ENCODE assay signal across 15 mouse cellular contexts in genomic region chr17:3611781-3612075, GRCm38 (mm10). TPM values are rescaled to one million over a fixed set of nuclear protein-coding genes. Genes with fewer than 3 reads are reported as not detected.
DNase-seq lines count a peak whose midpoint lies in the region; ATAC-seq and TF ChIP-seq lines count a peak whose summit lies in the region.
"Had no signal": no experiment of that assay in that cellular context is flagged by ENCODE, and none has a peak within 500 bp of the region (broad histone marks: within the 10 kb centered on the region; RNA-seq: fewer than 3 reads in every experiment).

No protein-coding gene starts in this region.

- no peaks in the 10 kb centered on the region for H3K27me3 ChIP-seq in kidney, postnatal 0 days (ENCODE audit: insufficient read depth, low read length)
- no peaks in the 10 kb centered on the region for H3K27me3 ChIP-seq in kidney, embryonic 15.5 days
- H3K27me3 ChIP-seq in forebrain, embryonic 12.5 days: peaks cover 7% of the 10 kb centered on the region; the same call in 1 of the 2 replicates
- no peaks in the 10 kb centered on the region for H3K27me3 ChIP-seq in hindbrain, embryonic 15.5 days
- no peaks in the 10 kb centered on the region for H3K27me3 ChIP-seq in neural tube, embryonic 13.5 days
- H3K27me3 ChIP-seq: heart, embryonic 15.5 days; intestine, embryonic 15.5 days had no signal

- DNase-seq in kidney, postnatal 0 days (ENCODE audit: low spot score): no peak
- no peak for DNase-seq in lung, adult 2 months
- DNase-seq in frontal cortex, adult 2 months (ENCODE audit: extremely low spot score in 1 of 2, low spot score in 1 of 2): no peak
- DNase-seq: adrenal gland, adult 8-10 months; B cell, adult 2 months; gastrocnemius, postnatal 36 days; liver, postnatal 0 days; lung, postnatal 4 days had no signal

- H3K36me3 ChIP-seq in kidney, postnatal 0 days (ENCODE audit: insufficient read depth, low read length): no peaks in the 10 kb centered on the region
- no peaks in the 10 kb centered on the region for H3K36me3 ChIP-seq in kidney, embryonic 15.5 days
- no peaks in the 10 kb centered on the region for H3K36me3 ChIP-seq in forebrain, embryonic 12.5 days (replicated peaks)
- H3K36me3 ChIP-seq in hindbrain, embryonic 15.5 days: no peaks in the 10 kb centered on the region
- H3K36me3 ChIP-seq in neural tube, embryonic 13.5 days: no peaks in the 10 kb centered on the region
- H3K36me3 ChIP-seq: heart, embryonic 15.5 days; intestine, embryonic 15.5 days; limb, embryonic 13.5 days had no signal

- 83% methylated on average over 5 of the region's 5 CpGs for WGBS in kidney, postnatal 0 days
- 91% methylated on average over 5 of the region's 5 CpGs for WGBS in kidney, embryonic 15.5 days
- WGBS in forebrain, embryonic 12.5 days: 88% methylated on average over 5 of the region's 5 CpGs
- 77% methylated on average over 5 of the region's 5 CpGs for WGBS in hindbrain, embryonic 15.5 days
- 85% methylated on average over 5 of the region's 5 CpGs for WGBS in neural tube, embryonic 13.5 days
- WGBS in lung, adult 2 months: 76% methylated on average over 5 of the region's 5 CpGs

- H3K27ac ChIP-seq in kidney, postnatal 0 days: no peak overlapping the region
- H3K27ac ChIP-seq in kidney, embryonic 15.5 days: no peak overlapping the region
- peak overlapping the region; percentile 59 for H3K27ac ChIP-seq in forebrain, embryonic 12.5 days
- peak overlapping the region; percentile 91 for H3K27ac ChIP-seq in hindbrain, embryonic 15.5 days (replicated peaks)
- H3K27ac ChIP-seq in neural tube, embryonic 13.5 days (replicated peaks): peak overlapping the region; percentile 94
- H3K27ac ChIP-seq: heart, embryonic 15.5 days; intestine, embryonic 15.5 days; limb, embryonic 13.5 days had no signal

- H3K4me2 ChIP-seq in kidney, postnatal 0 days (ENCODE audit: low read length): peak overlapping the region; percentile 45
- no peak overlapping the region; the same call in 1 of the 2 replicates for H3K4me2 ChIP-seq in kidney, embryonic 15.5 days
- H3K4me2 ChIP-seq in forebrain, embryonic 12.5 days: no peak overlapping the region
- peak overlapping the region; percentile 53 for H3K4me2 ChIP-seq in hindbrain, embryonic 15.5 days
- H3K4me2 ChIP-seq in neural tube, embryonic 13.5 days: peak overlapping the region; percentile 59

- TF ChIP-seq CTCF in kidney, postnatal 0 days (IDR thresholded peaks at IDR 0.05; ENCODE audit: low read depth): no peak
- TF ChIP-seq CTCF in lung, adult 2 months (IDR thresholded peaks at IDR 0.05; ENCODE audit: insufficient read depth, low read length): no peak

- TF ChIP-seq POLR2A in lung, adult 2 months (IDR thresholded peaks at IDR 0.05; ENCODE audit: borderline replicate concordance, extremely low read depth, low read depth, low read length): no peak

- H3K9ac ChIP-seq in kidney, postnatal 0 days (ENCODE audit: low read depth, low read length): no peak overlapping the region
- no peak overlapping the region for H3K9ac ChIP-seq in kidney, embryonic 15.5 days
- no peak overlapping the region for H3K9ac ChIP-seq in forebrain, embryonic 12.5 days
- H3K9ac ChIP-seq in hindbrain, embryonic 15.5 days: no peak overlapping the region
- peak overlapping the region; percentile 70 for H3K9ac ChIP-seq in neural tube, embryonic 13.5 days
- H3K9ac ChIP-seq: heart, embryonic 15.5 days; intestine, embryonic 15.5 days; liver, postnatal 0 days had no signal

- no peaks in the 10 kb centered on the region for H3K4me1 ChIP-seq in kidney, postnatal 0 days (replicated peaks; ENCODE audit: insufficient read depth, low read length)
- H3K4me1 ChIP-seq in kidney, embryonic 15.5 days: no peaks in the 10 kb centered on the region
- peaks cover 10% of the 10 kb centered on the region; the same call in 1 of the 2 replicates for H3K4me1 ChIP-seq in forebrain, embryonic 12.5 days
- peaks cover 16% of the 10 kb centered on the region for H3K4me1 ChIP-seq in hindbrain, embryonic 15.5 days (replicated peaks)
- H3K4me1 ChIP-seq in neural tube, embryonic 13.5 days (replicated peaks): peaks cover 16% of the 10 kb centered on the region
- H3K4me1 ChIP-seq in lung, adult 2 months (ENCODE audit: control insufficient read depth, insufficient read depth, low read length): no peaks in the 10 kb centered on the region; the same call in 1 of the 2 replicates
- H3K4me1 ChIP-seq: intestine, embryonic 15.5 days had no signal

- no peaks in the 10 kb centered on the region for H3K9me3 ChIP-seq in kidney, postnatal 0 days (replicated peaks; ENCODE audit: low read length)
- H3K9me3 ChIP-seq in kidney, embryonic 15.5 days (replicated peaks): no peaks in the 10 kb centered on the region
- no peaks in the 10 kb centered on the region for H3K9me3 ChIP-seq in forebrain, embryonic 12.5 days
- no peaks in the 10 kb centered on the region for H3K9me3 ChIP-seq in hindbrain, embryonic 15.5 days
- no peaks in the 10 kb centered on the region for H3K9me3 ChIP-seq in neural tube, embryonic 13.5 days
- H3K9me3 ChIP-seq: heart, embryonic 15.5 days; intestine, embryonic 15.5 days; limb, embryonic 13.5 days had no signal

- H3K4me3 ChIP-seq in kidney, postnatal 0 days (replicated peaks; ENCODE audit: low read depth, low read length): no peak overlapping the region
- no peak overlapping the region for H3K4me3 ChIP-seq in kidney, embryonic 15.5 days (replicated peaks)
- H3K4me3 ChIP-seq in forebrain, embryonic 12.5 days (replicated peaks): no peak overlapping the region
- H3K4me3 ChIP-seq in hindbrain, embryonic 15.5 days: no peak overlapping the region
- H3K4me3 ChIP-seq in neural tube, embryonic 13.5 days: no peak overlapping the region
- H3K4me3 ChIP-seq in lung, adult 2 months (replicated peaks; ENCODE audit: extremely low read depth, low read depth, low read length): no peak overlapping the region
- H3K4me3 ChIP-seq: intestine, embryonic 15.5 days had no signal

- no peak for ATAC-seq in kidney, postnatal 0 days (replicated peaks; ENCODE audit: low FRiP score, low read depth)
- ATAC-seq in kidney, embryonic 15.5 days (replicated peaks; ENCODE audit: low FRiP score): no peak
- no peak; the same call in 1 of the 2 replicates for ATAC-seq in forebrain, embryonic 12.5 days (ENCODE audit: low FRiP score)
- ATAC-seq in hindbrain, embryonic 15.5 days (ENCODE audit: low FRiP score, low read depth): peak; percentile 29
- peak; percentile 44; the same call in 1 of the 2 replicates for ATAC-seq in neural tube, embryonic 13.5 days (ENCODE audit: low read depth)
- ATAC-seq: intestine, embryonic 15.5 days; liver, postnatal 0 days had no signal

RNA-seq across cellular contexts. Expression of gene Tfb1m, which starts 54.1 kb away (rescaled TPM):
- 13.3 and 15.0 TPM in 2 replicates for polyA plus RNA-seq in kidney, postnatal 0 days (2015; fragmentation: Nextera tagmentation; extraction: Ambion mirVana)
- polyA plus RNA-seq in kidney, embryonic 15.5 days (2015; fragmentation: Nextera tagmentation; extraction: Ambion mirVana): 16.8 and 17.3 TPM in 2 replicates
- 17.4 and 18.4 TPM in 2 replicates for polyA plus RNA-seq in forebrain, embryonic 12.5 days (2016; fragmentation: Nextera tagmentation; extraction: Ambion mirVana)
- 13.8 and 14.6 TPM in 2 replicates for polyA plus RNA-seq in hindbrain, embryonic 15.5 days (2015; fragmentation: Nextera tagmentation; extraction: Ambion mirVana)
- polyA plus RNA-seq in neural tube, embryonic 13.5 days (2015; fragmentation: Nextera tagmentation; extraction: Ambion mirVana): 15.8 and 16.5 TPM in 2 replicates
- 1.3 and 2.1 TPM in 2 replicates for polyA plus RNA-seq in lung, adult 2 months (2012; rRNA removed)
- 5.9 and 7.3 TPM in 2 replicates for polyA plus RNA-seq in frontal cortex, adult 2 months (2012; rRNA removed)

Comparison
In these comparisons a context has a peak if more than half of its experiments do, and no peak if none do; other contexts are left out.
1. H3K4me2 ChIP-seq: peak in kidney, postnatal 0 days (single experiment), hindbrain, embryonic 15.5 days (single experiment) and neural tube, embryonic 13.5 days (single experiment); none in kidney, embryonic 15.5 days (single experiment) and forebrain, embryonic 12.5 days (single experiment).
2. ATAC-seq: peak in hindbrain, embryonic 15.5 days (single experiment) and neural tube, embryonic 13.5 days (single experiment); none in kidney, postnatal 0 days (single experiment), kidney, embryonic 15.5 days (single experiment) and forebrain, embryonic 12.5 days (single experiment).
3. H3K27ac ChIP-seq: peak in forebrain, embryonic 12.5 days (single experiment), hindbrain, embryonic 15.5 days (single experiment) and neural tube, embryonic 13.5 days (single experiment); none in kidney, postnatal 0 days (single experiment) and kidney, embryonic 15.5 days (single experiment).